Mouse (Mus musculus) CH12.LX (cell line): ENCODE results near the gene Pde5a.

ENCODE experiments used
- CHD2 ChIP-seq: IDR thresholded peaks from 2 replicates; pipeline ENCODE4 v1.6.1; 2011; ENCODE audit warnings: low read length, improper control_type of control experiment
- CTCF ChIP-seq, 2 experiments: IDR thresholded peaks in 1 of 2; conservative IDR thresholded peaks in 1 of 2; 2 replicates each; pipeline ENCODE4 v1.5.1; 2011 to 2012; ENCODE audit warnings: low read depth in 2 of 2, low read length in 2 of 2, improper control_type of control experiment in 1 of 2, inconsistent platforms in 1 of 2, mild to moderate bottlenecking in 1 of 2, moderate library complexity in 1 of 2
- ETS1 ChIP-seq: conservative IDR thresholded peaks from 2 replicates; pipeline ENCODE4 v1.6.1; 2012; ENCODE audit warnings: low read depth, mild to moderate bottlenecking, inconsistent platforms, low read length, improper control_type of control experiment, moderate library complexity
- NRF1 ChIP-seq: IDR thresholded peaks from 2 replicates; pipeline ENCODE4 v1.6.1; 2014; ENCODE audit warnings: low read depth, mild to moderate bottlenecking, inconsistent platforms, low read length, improper control_type of control experiment, moderate library complexity

GRCm38 (mm10) chr3:122708485-122708884 lies 20.3 kb upstream of the Pde5a start:
- TF ChIP-seq ETS1 (no peak), CTCF (conservative IDR thresholded peaks at IDR 0.05 in 1 of 2, IDR thresholded peaks at IDR 0.05 in 1 of 2; ENCODE audit: low read depth in 2 of 2, low read length in 2 of 2) (no peak), NRF1 (no peak), CHD2 (no peak)
